Mouse (Mus musculus): ENCODE data around the gene Grid1. TPM values are rescaled to one million over a fixed set of nuclear protein-coding genes. Genes with fewer than 3 reads are reported as not detected.

Gene Grid1
- total RNA-seq, 2 experiments from 2014 or later: not detected

- ATAC-seq (replicated peaks; ENCODE audit: poor library complexity): no peak
Observed at GRCm38 (mm10) chr14:35358136-35358821, 538.4 kb downstream of the Grid1 start.

GRCm38 (mm10) chr14:35365177-35365944, 545.5 kb downstream of the Grid1 start:
- no peak for ATAC-seq (replicated peaks; ENCODE audit: poor library complexity)

GRCm38 (mm10) chr14:35374374-35374773, 554.5 kb downstream of the Grid1 start:
- ATAC-seq (replicated peaks; ENCODE audit: poor library complexity): no peak

- ATAC-seq (replicated peaks; ENCODE audit: poor library complexity): no peak
Observed at GRCm38 (mm10) chr14:35393591-35393990, 573.7 kb downstream of the Grid1 start.

GRCm38 (mm10) chr14:35404249-35404908, 584.5 kb downstream of the Grid1 start:
- ATAC-seq (replicated peaks; ENCODE audit: poor library complexity): no peak

- no peak for ATAC-seq (replicated peaks; ENCODE audit: poor library complexity)
Observed at GRCm38 (mm10) chr14:35430259-35430658, 610.4 kb downstream of the Grid1 start.

GRCm38 (mm10) chr14:35453702-35454101, 633.8 kb downstream of the Grid1 start:
- no peak for ATAC-seq (replicated peaks; ENCODE audit: poor library complexity)

- no peak for ATAC-seq (replicated peaks; ENCODE audit: poor library complexity)
Observed at GRCm38 (mm10) chr14:35468254-35468653, 648.3 kb downstream of the Grid1 start.

- ATAC-seq (replicated peaks; ENCODE audit: poor library complexity): no peak
Observed at GRCm38 (mm10) chr14:35486017-35486416, 666.1 kb downstream of the Grid1 start.

GRCm38 (mm10) chr14:35502324-35502723, 682.4 kb downstream of the Grid1 start:
- no peak for ATAC-seq (replicated peaks; ENCODE audit: poor library complexity)

- no peak for ATAC-seq (replicated peaks; ENCODE audit: poor library complexity)
Observed at GRCm38 (mm10) chr14:35519402-35519801, 699.5 kb downstream of the Grid1 start.

- ATAC-seq (replicated peaks; ENCODE audit: poor library complexity): no peak
Observed at GRCm38 (mm10) chr14:35538835-35539234, 718.9 kb downstream of the Grid1 start.

GRCm38 (mm10) chr14:35541254-35541991, 721.5 kb downstream of the Grid1 start:
- no peak for ATAC-seq (replicated peaks; ENCODE audit: poor library complexity)

GRCm38 (mm10) chr14:35541992-35542380, 722.1 kb downstream of the Grid1 start:
- ATAC-seq (replicated peaks; ENCODE audit: poor library complexity): no peak

GRCm38 (mm10) chr14:35554288-35554687, 734.4 kb downstream of the Grid1 start:
- no peak for ATAC-seq (replicated peaks; ENCODE audit: poor library complexity)

- ATAC-seq (replicated peaks; ENCODE audit: poor library complexity): no peak
Observed at GRCm38 (mm10) chr14:35561244-35561893, 741.5 kb downstream of the Grid1 start.

- ATAC-seq (replicated peaks; ENCODE audit: poor library complexity): no peak
Observed at GRCm38 (mm10) chr14:35572991-35573502, 753.1 kb downstream of the Grid1 start.

GRCm38 (mm10) chr14:35574489-35574888, 754.6 kb downstream of the Grid1 start:
- no peak for ATAC-seq (replicated peaks; ENCODE audit: poor library complexity)

- no peak for ATAC-seq (replicated peaks; ENCODE audit: poor library complexity)
Observed at GRCm38 (mm10) chr14:35575285-35575684, 755.4 kb downstream of the Grid1 start.

GRCm38 (mm10) chr14:35625749-35626148, 805.8 kb downstream of the Grid1 start:
- ATAC-seq (replicated peaks; ENCODE audit: poor library complexity): no peak
